Mouse (Mus musculus) forebrain, embryonic 10.5 days (tissue): ENCODE data around the gene Slc29a2. TPM values are rescaled to one million over a fixed set of nuclear protein-coding genes. Genes with fewer than 3 reads are reported as not detected.
"Not testable (repeated sequence)": the region's sequence is repeated elsewhere in the genome, so short reads cannot be mapped to it uniquely, and the experiment has no call there.

Experiments
- DNase-seq: peaks from one replicate; pipeline ENCODE4 v3.0.0-alpha.2; 2017; ENCODE audit warnings: low spot score; ENCODE audit errors: extremely low spot score
- H3K27ac ChIP-seq: fragments of 300-500 bp; sonication (generic); 2 replicates; pipeline ENCODE4 v1.5.1; 2016; ENCODE audit warnings: mild to moderate bottlenecking
- H3K27me3 ChIP-seq: fragments of 300-500 bp; sonication (generic); 2 replicates; pipeline ENCODE4 v1.6.1; 2016; ENCODE audit warnings: mild to moderate bottlenecking; ENCODE audit not compliant: poor library complexity, severe bottlenecking
- H3K36me3 ChIP-seq: fragments of 300-500 bp; sonication (generic); replicated peaks from 2 replicates; pipeline ENCODE4 v1.6.1; 2016; ENCODE audit warnings: mild to moderate bottlenecking, moderate library complexity
- H3K4me1 ChIP-seq: fragments of 300-500 bp; sonication (generic); 2 replicates; pipeline ENCODE4 v1.6.1; 2016
- H3K4me3 ChIP-seq: fragments of 300-500 bp; sonication (generic); 2 replicates; pipeline ENCODE4 v1.5.1; 2016; ENCODE audit warnings: mild to moderate bottlenecking, moderate library complexity
- H3K9me3 ChIP-seq: fragments of 300-500 bp; sonication (generic); 2 replicates; pipeline ENCODE4 v1.6.1; 2016; ENCODE audit warnings: mild to moderate bottlenecking, moderate library complexity
- WGBS: fragments of 180-500 bp; shearing (Covaris S2); methylation state at CpG from one replicate; pipeline ENCODE4 v1.1.7; 2016; 5-methylcytosine and 5-hydroxymethylcytosine counted together
- polyA plus RNA-seq: library from polyadenylated mRNA; unstranded; fragments of >200 nt; fragmentation: Nextera tagmentation; extraction: Ambion mirVana; gene quantifications from 2 replicates; pipeline ENCODE4 v1.2.1, GENCODE M21; 2016

Gene Slc29a2
- polyA plus RNA-seq = 9.3 and 10.1 TPM in 2 replicates

GRCm38 (mm10) chr19:5023621-5024479, at the start of gene Slc29a2:
TSS of gene Slc29a2 (plus strand) at chr19:5023860.
- Histone ChIP-seq H3K4me3 (peak within 1 kb of the TSS; percentile 74), H3K4me1 (peaks cover 23% of the 10 kb centered on the region), H3K9me3 (no peaks in the 10 kb centered on the region), H3K27ac (peak within 1 kb of the TSS; percentile 93), H3K27me3 (no peaks in the 10 kb centered on the region), H3K36me3 (peaks cover 35% of the 10 kb centered on the region)
- WGBS = under 1% methylated on average over 62 of the region's 62 CpGs
- DNase-seq = peak; percentile 94

GRCm38 (mm10) chr19:4981767-4982166, 41.9 kb upstream of the Slc29a2 start:
- no peak overlapping the region for H3K27ac ChIP-seq
- no peaks in the 10 kb centered on the region for H3K36me3 ChIP-seq
- peak; percentile 31 for DNase-seq
- H3K4me1 ChIP-seq = no peaks in the 10 kb centered on the region
- H3K9me3 ChIP-seq = no peaks in the 10 kb centered on the region
- H3K4me3 ChIP-seq = no peak overlapping the region
- peaks cover 38% of the 10 kb centered on the region for H3K27me3 ChIP-seq

GRCm38 (mm10) chr19:4989013-4989412, 34.6 kb upstream of the Slc29a2 start:
- peak; percentile 93 for DNase-seq
- Histone ChIP-seq H3K36me3 (no peaks in the 10 kb centered on the region), H3K9me3 (no peaks in the 10 kb centered on the region), H3K4me1 (peaks cover 15% of the 10 kb centered on the region), H3K27ac (no peak overlapping the region), H3K27me3 (peaks cover 83% of the 10 kb centered on the region), H3K4me3 (peak overlapping the region; percentile 20; the same call in 1 of the 2 replicates)
- WGBS = 3% methylated on average over 13 of the region's 13 CpGs

GRCm38 (mm10) chr19:4989434-4990255, 34.0 kb upstream of the Slc29a2 start:
- H3K4me1 ChIP-seq = peaks cover 15% of the 10 kb centered on the region
- H3K27ac ChIP-seq = no peak overlapping the region
- H3K27me3 ChIP-seq = peaks cover 80% of the 10 kb centered on the region
- DNase-seq = no peak
- 18% methylated on average over 43 of the region's 47 CpGs for WGBS
- H3K36me3 ChIP-seq = no peaks in the 10 kb centered on the region
- peak overlapping the region; percentile 35 for H3K4me3 ChIP-seq
- H3K9me3 ChIP-seq = no peaks in the 10 kb centered on the region

- WGBS = 20% methylated on average over 4 of the region's 4 CpGs
- H3K27me3 ChIP-seq = peaks cover 74% of the 10 kb centered on the region
These were observed 33.4 kb upstream of the Slc29a2 start, which contains the start of gene Npas4 for GRCm38 (mm10) chr19:4990256-4990625. TSS of gene Npas4 (minus strand) at chr19:4990316.

GRCm38 (mm10) chr19:4990716-4991115, 32.9 kb upstream of the Slc29a2 start:
- DNase-seq = no peak
- Histone ChIP-seq H3K27ac (no peak overlapping the region), H3K27me3 (peaks cover 69% of the 10 kb centered on the region), H3K9me3 (no peaks in the 10 kb centered on the region), H3K36me3 (no peaks in the 10 kb centered on the region), H3K4me1 (peaks cover 15% of the 10 kb centered on the region), H3K4me3 (peak overlapping the region; percentile 18)
- WGBS = 3% methylated on average over 21 of the region's 22 CpGs

More at GRCm38 (mm10) chr19:4990256-4990625, 33.4 kb upstream of the Slc29a2 start, which contains the start of gene Npas4:
- Histone ChIP-seq H3K4me1 (peaks cover 15% of the 10 kb centered on the region), H3K36me3 (no peaks in the 10 kb centered on the region), H3K4me3 (peak within 1 kb of the TSS; percentile 35), H3K9me3 (no peaks in the 10 kb centered on the region), H3K27ac (no peak within 1 kb of the TSS)
- no peak for DNase-seq

- 15% methylated on average over 8 of the region's 8 CpGs for WGBS
- DNase-seq = no peak
- no peak overlapping the region for H3K27ac ChIP-seq
- no peaks in the 10 kb centered on the region for H3K9me3 ChIP-seq
- no peaks in the 10 kb centered on the region for H3K36me3 ChIP-seq
- peaks cover 15% of the 10 kb centered on the region for H3K4me1 ChIP-seq
- peaks cover 61% of the 10 kb centered on the region for H3K27me3 ChIP-seq
- H3K4me3 ChIP-seq = no peak overlapping the region
These were observed 31.3 kb upstream of the Slc29a2 start for GRCm38 (mm10) chr19:4992371-4992770.

- DNase-seq = no peak
- no peaks in the 10 kb centered on the region for H3K36me3 ChIP-seq
- no peak overlapping the region for H3K4me3 ChIP-seq
- WGBS = 5% methylated on average over 9 of the region's 9 CpGs
- H3K27ac ChIP-seq = no peak overlapping the region
- H3K27me3 ChIP-seq = peaks cover 61% of the 10 kb centered on the region
- H3K4me1 ChIP-seq = peaks cover 15% of the 10 kb centered on the region
- H3K9me3 ChIP-seq = no peaks in the 10 kb centered on the region
These were observed 30.8 kb upstream of the Slc29a2 start for GRCm38 (mm10) chr19:4992904-4993303.

- no peak for DNase-seq
- H3K4me3 ChIP-seq = no peak overlapping the region
- H3K27ac ChIP-seq = no peak overlapping the region
- no peaks in the 10 kb centered on the region for H3K9me3 ChIP-seq
- peaks cover 53% of the 10 kb centered on the region for H3K27me3 ChIP-seq
- no peaks in the 10 kb centered on the region for H3K36me3 ChIP-seq
- WGBS = 69% methylated on average over 5 of the region's 5 CpGs
- H3K4me1 ChIP-seq = peaks cover 15% of the 10 kb centered on the region
These were observed 29.6 kb upstream of the Slc29a2 start for GRCm38 (mm10) chr19:4994043-4994442.

GRCm38 (mm10) chr19:4999445-5000140, 24.1 kb upstream of the Slc29a2 start:
- Histone ChIP-seq H3K4me3 (no peak overlapping the region), H3K4me1 (peaks cover 16% of the 10 kb centered on the region), H3K27ac (no peak overlapping the region), H3K27me3 (peaks cover 30% of the 10 kb centered on the region), H3K36me3 (no peaks in the 10 kb centered on the region), H3K9me3 (no peaks in the 10 kb centered on the region)
- DNase-seq = no peak
- WGBS = 80% methylated on average over 6 of the region's 6 CpGs

- WGBS = under 1% methylated on average over 39 of the region's 39 CpGs
- H3K4me3 ChIP-seq = peak overlapping the region; percentile 54
- DNase-seq = peak; percentile 88
- no peaks in the 10 kb centered on the region for H3K36me3 ChIP-seq
- H3K27ac ChIP-seq = peak overlapping the region; percentile 73
- peaks cover 6% of the 10 kb centered on the region for H3K9me3 ChIP-seq
- H3K27me3 ChIP-seq = peaks cover 30% of the 10 kb centered on the region
- H3K4me1 ChIP-seq = peaks cover 16% of the 10 kb centered on the region
These were observed 21.8 kb upstream of the Slc29a2 start for GRCm38 (mm10) chr19:5001666-5002406.

- peaks cover 16% of the 10 kb centered on the region for H3K4me1 ChIP-seq
- WGBS = 67% methylated on average over 2 of the region's 2 CpGs
These were observed 20.0 kb upstream of the Slc29a2 start for GRCm38 (mm10) chr19:5003644-5004043.

More at GRCm38 (mm10) chr19:5003644-5004043, 20.0 kb upstream of the Slc29a2 start:
- not testable (repeated sequence) for H3K9me3 ChIP-seq, DNase-seq, H3K4me3 ChIP-seq, H3K36me3 ChIP-seq, H3K27ac ChIP-seq
- H3K27me3 ChIP-seq = peaks cover 30% of the 10 kb centered on the region
